Mouse (Mus musculus) T-cell, adult 66 days (primary cell): ENCODE results near the gene Fancg. TPM values are rescaled to one million over a fixed set of nuclear protein-coding genes. Genes with fewer than 3 reads are reported as not detected.

Source experiments
- total RNA-seq, 2 experiments: library from RNA; stranded (reverse); gene quantifications; 3 replicates in 1 of 2; 4 replicates in 1 of 2; pipeline ENCODE4 v1.2.4; 2023

Gene Fancg
- 10 to 100 TPM; 23.4 to 30.5 TPM for total RNA-seq

GRCm38 (mm10) chr4:43010161-43011038 is at the start of gene Fancg:
Gene Fancg, minus strand, starts transcription at chr4:43010506.

GRCm38 (mm10) chr4:43058753-43059654 is 48.7 kb upstream of the Fancg start, which contains the start of gene Unc13b:
Gene Unc13b, plus strand, starts transcription at chr4:43058953.

GRCm38 (mm10) chr4:43045659-43046302 is 35.5 kb upstream of the Fancg start, which contains the start of gene Fam214b:
Gene Fam214b, minus strand, starts transcription at chr4:43046220.

GRCm38 (mm10) chr4:43031237-43031995 is 21.1 kb upstream of the Fancg start, which contains the start of gene Stoml2:
Gene Stoml2, minus strand, starts transcription at chr4:43031710.

GRCm38 (mm10) chr4:43025084-43025960 is 15.0 kb upstream of the Fancg start, which contains the start of gene Pigo:
Gene Pigo, minus strand, starts transcription at chr4:43025819.

GRCm38 (mm10) chr4:43000141-43000986 is 9.9 kb downstream of the Fancg start, which contains the start of gene Vcp:
Gene Vcp, minus strand, starts transcription at chr4:43000507.

GRCm38 (mm10) chr4:42969304-42969703 is 41.0 kb downstream of the Fancg start, which contains the start of gene 1700022I11Rik:
Gene 1700022I11Rik, plus strand, starts transcription at chr4:42969604.

Other genes starting within 250 kb of the Fancg start
- gene Ccl21a, start 236.5 kb downstream of the Fancg start, total RNA-seq: not detected
- not detected for gene Fam205a1, start 156.6 kb downstream of the Fancg start, total RNA-seq
- gene Gm12394, start 153.7 kb downstream of the Fancg start, total RNA-seq: not detected
- gene Fam205c, start 136.3 kb downstream of the Fancg start, total RNA-seq: not detected
- gene Phf24, start 93.8 kb downstream of the Fancg start, total RNA-seq: not detected
- 10 to 100 TPM; 17.1 to 21.3 TPM for gene Dnajb5, start 60.7 kb downstream of the Fancg start, total RNA-seq
- not detected for gene 1700022I11Rik, start 40.9 kb downstream of the Fancg start, total RNA-seq
- gene Vcp, start 10.0 kb downstream of the Fancg start, total RNA-seq: 100 to 1,000 TPM; 120 to 126 TPM
- gene Pigo, start 15.3 kb upstream of the Fancg start, total RNA-seq: 10 to 100 TPM; 38.6 to 40.8 TPM
- 10 to 100 TPM; 59.1 to 72.4 TPM for gene Stoml2, start 21.2 kb upstream of the Fancg start, total RNA-seq
- 1 to 10 TPM; 5.9 to 8.2 TPM for gene Fam214b, start 35.7 kb upstream of the Fancg start, total RNA-seq
- gene Unc13b, start 48.4 kb upstream of the Fancg start, total RNA-seq: under 1 TPM; 0.23 to 0.44 TPM